Mouse (Mus musculus): Measurements from ENCODE around the gene Phactr3. TPM values are rescaled to one million over a fixed set of nuclear protein-coding genes. Genes with fewer than 3 reads are reported as not detected.
A peak's percentile ranks its signal among the peaks of the same experiment; 100 is the strongest.

Gene Phactr3
- polyA plus RNA-seq, 1 experiment from 2014 or later = 0.38 TPM

DNA sequence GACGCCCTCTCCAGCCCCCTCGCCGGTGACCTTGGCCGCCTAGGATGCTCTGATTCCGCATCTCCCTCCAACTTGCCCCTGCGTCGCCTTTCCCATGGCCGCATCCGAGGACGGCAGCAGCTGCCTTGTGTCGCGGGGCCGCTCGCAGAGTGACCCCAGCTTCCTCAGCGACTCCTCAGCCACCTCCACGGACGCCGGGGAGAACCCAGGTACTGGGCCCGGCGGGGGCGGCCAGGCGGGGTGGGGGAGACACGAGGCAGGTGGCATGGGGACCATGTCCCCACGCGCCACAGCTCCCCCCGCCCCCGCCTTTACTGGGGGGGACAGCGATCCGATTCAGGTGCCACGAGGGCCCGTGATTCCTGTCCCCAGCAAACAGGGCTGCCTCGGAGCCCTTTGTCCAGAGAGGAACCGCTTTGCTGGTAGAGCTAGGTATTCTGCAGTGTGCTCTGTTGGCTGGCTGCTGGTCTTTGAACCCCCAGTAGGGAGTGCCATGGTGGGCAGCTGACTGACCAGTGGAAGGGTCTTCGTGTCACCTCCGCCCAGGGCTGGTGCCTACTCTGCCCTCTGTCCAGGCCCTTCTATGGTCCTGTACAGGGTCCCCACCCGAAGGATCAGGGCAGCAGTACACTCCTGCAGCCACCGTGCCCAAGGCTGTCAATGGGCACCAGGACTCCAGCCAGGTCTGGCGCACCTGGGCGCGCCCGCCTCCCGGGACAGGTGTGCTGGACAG, 23.7 kb downstream of the Phactr3 start:
- ATAC-seq (ENCODE audit: insufficient number of reproducible peaks, low FRiP score, low TSS enrichment, low read depth) = no peak
- WGBS = 6% methylated on average over 42 of the region's 42 CpGs
- Histone ChIP-seq H3K9ac (no peak overlapping the region), H3K4me1 (peaks cover 15% of the 10 kb centered on the region), H3K27me3 (peaks cover 21% of the 10 kb centered on the region), H3K27ac (no peak overlapping the region), H3K9me3 (no peaks in the 10 kb centered on the region), H3K4me2 (peak overlapping the region; percentile 48), H3K36me3 (no peaks in the 10 kb centered on the region), H3K4me3 (peak overlapping the region; percentile 27)

DNA sequence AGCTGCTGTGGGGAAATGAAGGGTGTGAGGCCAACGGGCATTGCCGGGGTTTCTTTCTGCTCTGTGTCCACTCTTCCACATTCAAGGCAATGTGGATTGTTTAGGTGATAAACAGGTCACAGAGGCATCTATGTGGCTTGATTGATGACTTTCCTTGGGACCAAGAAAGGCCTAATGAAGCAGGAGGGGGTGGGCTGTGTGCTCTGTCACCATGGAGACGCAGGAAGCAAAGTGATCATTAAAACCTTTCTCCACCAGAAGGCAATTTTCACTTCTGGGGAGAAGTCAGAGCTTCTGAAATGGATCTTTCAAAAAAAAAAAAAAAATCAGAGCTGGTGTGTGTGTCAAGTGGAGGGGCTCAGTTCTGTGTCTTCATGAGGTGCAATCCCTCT, 24.2 kb downstream of the Phactr3 start:
- whole genome bisulfite sequencing = 6% methylated on average over 3 of the region's 3 CpGs
- peaks cover 21% of the 10 kb centered on the region for H3K27me3 ChIP-seq
- no peak overlapping the region for H3K9ac ChIP-seq
- H3K4me1 ChIP-seq = peaks cover 15% of the 10 kb centered on the region
- no peak overlapping the region for H3K4me2 ChIP-seq
- H3K36me3 ChIP-seq = no peaks in the 10 kb centered on the region
- no peak overlapping the region for H3K27ac ChIP-seq
- H3K9me3 ChIP-seq = no peaks in the 10 kb centered on the region
- ATAC-seq (ENCODE audit: insufficient number of reproducible peaks, low FRiP score, low TSS enrichment, low read depth) = no peak
- no peak overlapping the region for H3K4me3 ChIP-seq

DNA sequence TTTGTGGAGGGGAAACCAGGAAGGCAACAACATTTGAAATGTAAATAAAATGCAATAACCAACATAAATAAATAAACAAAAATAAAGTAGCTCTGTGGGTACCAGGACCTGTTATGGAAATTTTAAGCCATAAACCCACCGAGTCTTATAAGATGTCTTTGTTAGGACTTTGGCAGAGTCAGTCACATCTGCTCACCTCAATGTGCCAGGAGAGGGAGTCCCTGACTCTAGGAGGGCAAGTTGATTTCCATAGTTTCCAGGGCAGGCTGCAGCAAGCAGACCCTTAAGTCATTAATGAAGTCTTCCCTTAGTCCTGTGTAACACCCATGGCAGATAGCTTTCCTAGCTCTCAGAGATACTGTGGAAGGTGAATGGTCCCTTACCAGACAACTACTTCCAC, 25.1 kb downstream of the Phactr3 start:
- Histone ChIP-seq H3K4me1 (peaks cover 15% of the 10 kb centered on the region), H3K27me3 (peaks cover 21% of the 10 kb centered on the region), H3K4me2 (no peak overlapping the region), H3K36me3 (no peaks in the 10 kb centered on the region), H3K9ac (no peak overlapping the region), H3K4me3 (no peak overlapping the region), H3K27ac (no peak overlapping the region), H3K9me3 (no peaks in the 10 kb centered on the region)
- no peak for ATAC-seq (ENCODE audit: insufficient number of reproducible peaks, low FRiP score, low TSS enrichment, low read depth)
- 61% methylated on average over 1 of the region's 1 CpGs for WGBS

DNA sequence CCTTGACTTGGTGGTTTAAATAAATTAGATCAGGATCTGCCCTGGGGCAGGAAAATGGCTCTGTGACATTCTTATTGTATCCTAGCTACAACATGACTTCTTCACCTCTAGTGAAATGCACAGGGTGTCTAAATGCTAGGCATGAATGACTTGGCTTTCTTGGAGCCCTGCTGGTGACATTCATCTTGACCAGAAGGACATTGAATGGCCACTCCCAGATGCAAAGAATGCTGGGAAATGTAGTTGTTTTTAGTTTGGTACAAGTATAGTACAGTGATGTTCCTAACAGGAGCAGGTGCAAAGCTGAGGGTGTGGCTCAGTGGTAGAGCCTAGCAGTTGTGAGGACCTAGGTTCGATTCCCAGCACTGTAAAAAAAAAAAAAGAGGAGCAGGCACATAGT, 30.5 kb downstream of the Phactr3 start:
- H3K27me3 ChIP-seq = no peaks in the 10 kb centered on the region
- ATAC-seq (ENCODE audit: insufficient number of reproducible peaks, low FRiP score, low TSS enrichment, low read depth) = no peak
- no peak overlapping the region for H3K4me2 ChIP-seq
- no peak overlapping the region for H3K27ac ChIP-seq
- no peak overlapping the region for H3K4me3 ChIP-seq
- H3K4me1 ChIP-seq = no peaks in the 10 kb centered on the region; the same call in 1 of the 2 replicates
- no peaks in the 10 kb centered on the region for H3K9me3 ChIP-seq
- no peaks in the 10 kb centered on the region for H3K36me3 ChIP-seq
- WGBS = 54% methylated on average over 1 of the region's 1 CpGs
- no peak overlapping the region for H3K9ac ChIP-seq

DNA sequence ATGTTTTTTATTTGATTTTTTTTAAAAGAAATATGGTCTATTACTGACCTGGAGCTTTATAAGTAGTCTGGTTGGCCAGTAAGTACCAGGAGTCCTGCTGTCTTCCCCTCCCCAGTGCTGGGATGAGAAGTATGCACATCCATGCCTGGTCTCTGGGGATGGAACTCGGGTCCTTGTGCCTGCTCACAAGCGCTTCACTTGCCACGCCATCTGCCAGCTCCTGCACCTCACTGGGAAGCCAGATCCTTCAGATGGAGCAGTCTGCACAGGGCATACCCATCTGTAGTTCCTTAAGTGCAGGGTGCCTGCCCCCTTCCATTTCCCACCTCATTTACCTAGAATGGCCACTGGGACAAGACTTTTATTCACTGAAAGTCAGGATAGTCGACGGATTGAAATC, 31.9 kb downstream of the Phactr3 start:
- Histone ChIP-seq H3K27ac (no peak overlapping the region), H3K4me1 (no peaks in the 10 kb centered on the region; the same call in 1 of the 2 replicates), H3K27me3 (no peaks in the 10 kb centered on the region), H3K4me3 (no peak overlapping the region), H3K4me2 (no peak overlapping the region), H3K36me3 (no peaks in the 10 kb centered on the region), H3K9me3 (no peaks in the 10 kb centered on the region), H3K9ac (no peak overlapping the region)
- ATAC-seq (ENCODE audit: insufficient number of reproducible peaks, low FRiP score, low TSS enrichment, low read depth) = no peak
- 75% methylated on average over 5 of the region's 5 CpGs for WGBS

DNA sequence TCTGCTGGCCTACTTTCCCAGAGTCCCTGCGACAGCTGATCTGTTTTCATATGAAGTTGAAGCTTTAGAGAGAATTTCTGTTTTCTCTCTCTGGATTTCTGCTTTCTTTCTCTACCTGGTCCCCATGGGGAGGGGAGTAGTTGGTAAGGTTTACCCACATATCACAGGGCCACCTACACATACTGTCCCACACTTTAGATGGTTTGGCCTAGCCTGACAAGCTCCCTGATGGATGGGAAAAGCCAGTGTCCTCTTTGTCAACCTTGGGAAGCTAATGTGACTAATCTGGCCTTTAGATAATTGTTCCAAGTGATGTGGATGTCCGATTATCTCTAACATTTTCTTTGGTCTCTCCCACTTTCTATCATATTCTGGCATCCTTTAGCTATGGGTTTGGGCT, 34.8 kb downstream of the Phactr3 start:
- Histone ChIP-seq H3K9ac (no peak overlapping the region), H3K4me1 (no peaks in the 10 kb centered on the region; the same call in 1 of the 2 replicates), H3K4me3 (no peak overlapping the region), H3K4me2 (no peak overlapping the region), H3K36me3 (no peaks in the 10 kb centered on the region), H3K27ac (no peak overlapping the region), H3K27me3 (no peaks in the 10 kb centered on the region), H3K9me3 (no peaks in the 10 kb centered on the region)
- WGBS = 75% methylated on average over 2 of the region's 2 CpGs
- ATAC-seq (ENCODE audit: insufficient number of reproducible peaks, low FRiP score, low TSS enrichment, low read depth) = no peak

DNA sequence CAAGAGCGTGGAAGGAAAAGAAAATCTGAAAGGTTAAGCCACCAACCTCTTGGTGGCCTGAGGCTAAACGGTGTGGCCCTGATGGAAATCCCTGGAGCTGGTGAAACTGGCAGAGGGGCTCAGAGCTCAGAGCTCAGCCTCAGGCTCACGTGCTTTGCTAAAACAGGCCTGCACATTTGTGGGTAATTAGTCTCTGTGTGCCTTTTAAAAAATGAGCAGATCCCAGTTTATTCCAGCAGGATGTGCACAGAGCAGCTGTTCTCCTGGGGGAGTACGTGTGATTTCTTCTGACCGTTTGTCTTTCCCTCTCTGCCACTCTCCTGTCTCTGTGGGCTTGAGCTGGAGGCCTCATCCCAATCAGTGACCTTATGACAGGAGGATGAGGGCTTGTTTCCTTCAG, 35.4 kb downstream of the Phactr3 start:
- no peak overlapping the region for H3K9ac ChIP-seq
- no peaks in the 10 kb centered on the region for H3K9me3 ChIP-seq
- H3K27ac ChIP-seq = no peak overlapping the region
- H3K4me1 ChIP-seq = peaks cover 2% of the 10 kb centered on the region; the same call in 1 of the 2 replicates
- H3K4me3 ChIP-seq = no peak overlapping the region
- no peak overlapping the region for H3K4me2 ChIP-seq
- H3K36me3 ChIP-seq = no peaks in the 10 kb centered on the region
- no peak for ATAC-seq (ENCODE audit: insufficient number of reproducible peaks, low FRiP score, low TSS enrichment, low read depth)
- H3K27me3 ChIP-seq = no peaks in the 10 kb centered on the region
- 22% methylated on average over 5 of the region's 5 CpGs for WGBS

DNA sequence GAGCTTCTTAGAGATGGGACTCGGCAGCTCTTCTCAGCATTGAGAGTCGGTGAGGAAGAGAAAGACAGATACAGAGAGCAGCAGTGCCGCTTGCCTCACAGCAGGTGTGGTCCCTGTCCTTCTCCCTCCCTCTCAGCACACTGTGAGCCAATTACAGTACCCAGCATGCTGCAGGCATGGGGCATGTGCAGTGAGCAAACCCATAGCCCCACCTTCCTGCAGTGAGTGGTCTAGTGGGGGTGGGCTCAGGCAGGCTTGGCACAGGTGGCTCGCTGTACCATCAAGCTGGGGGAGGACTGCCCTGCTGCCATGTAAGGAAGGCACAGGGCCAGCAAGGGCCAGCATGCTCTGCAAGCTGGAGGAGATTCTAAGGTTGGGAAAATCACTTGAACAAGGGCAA, 35.8 kb downstream of the Phactr3 start:
- WGBS = 50% methylated on average over 4 of the region's 4 CpGs
- Histone ChIP-seq H3K4me2 (no peak overlapping the region), H3K36me3 (no peaks in the 10 kb centered on the region), H3K9ac (no peak overlapping the region), H3K4me3 (no peak overlapping the region), H3K4me1 (peaks cover 2% of the 10 kb centered on the region; the same call in 1 of the 2 replicates), H3K9me3 (no peaks in the 10 kb centered on the region), H3K27me3 (no peaks in the 10 kb centered on the region), H3K27ac (no peak overlapping the region)
- ATAC-seq (ENCODE audit: insufficient number of reproducible peaks, low FRiP score, low TSS enrichment, low read depth) = no peak

DNA sequence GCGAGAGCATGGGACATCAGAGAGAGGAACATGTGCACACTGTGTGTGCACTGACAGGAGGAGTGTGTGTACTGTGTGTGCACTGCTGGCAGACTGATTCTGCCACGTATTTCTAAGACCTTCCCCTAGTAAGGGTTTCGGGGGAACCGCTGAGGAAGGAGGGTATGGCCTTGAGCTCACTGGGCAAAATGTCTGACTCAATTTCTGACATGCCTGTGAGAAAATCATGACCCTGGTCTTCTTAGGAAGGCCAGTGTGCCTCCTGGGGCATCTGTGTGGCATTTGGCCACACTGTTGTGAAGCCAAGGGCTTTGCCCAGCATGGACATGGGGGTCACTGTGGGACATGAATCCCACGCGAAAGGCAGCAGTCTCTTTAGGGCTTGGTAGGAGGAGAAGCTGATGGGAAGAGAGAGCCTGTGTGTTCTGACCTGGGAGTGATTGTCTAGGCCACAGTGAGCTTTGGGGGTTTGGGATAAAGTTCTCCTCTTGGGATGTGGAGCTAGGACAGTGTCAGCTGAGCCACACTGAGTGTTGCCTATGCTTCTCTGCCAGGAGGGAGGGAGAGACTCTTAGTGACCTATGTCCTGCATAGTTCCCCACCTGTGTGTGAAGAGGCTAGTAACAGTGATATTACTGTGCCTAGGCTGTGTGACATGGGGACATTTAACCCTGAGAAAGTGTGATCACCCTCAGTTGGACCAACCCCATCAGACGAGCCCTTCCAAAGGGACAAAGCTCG, 36.6 kb downstream of the Phactr3 start:
- Histone ChIP-seq H3K9me3 (no peaks in the 10 kb centered on the region), H3K27me3 (no peaks in the 10 kb centered on the region), H3K4me2 (no peak overlapping the region), H3K4me3 (no peak overlapping the region), H3K36me3 (no peaks in the 10 kb centered on the region), H3K4me1 (peaks cover 2% of the 10 kb centered on the region; the same call in 1 of the 2 replicates), H3K27ac (no peak overlapping the region), H3K9ac (no peak overlapping the region)
- WGBS = 76% methylated on average over 8 of the region's 8 CpGs
- ATAC-seq (ENCODE audit: insufficient number of reproducible peaks, low FRiP score, low TSS enrichment, low read depth) = no peak

DNA sequence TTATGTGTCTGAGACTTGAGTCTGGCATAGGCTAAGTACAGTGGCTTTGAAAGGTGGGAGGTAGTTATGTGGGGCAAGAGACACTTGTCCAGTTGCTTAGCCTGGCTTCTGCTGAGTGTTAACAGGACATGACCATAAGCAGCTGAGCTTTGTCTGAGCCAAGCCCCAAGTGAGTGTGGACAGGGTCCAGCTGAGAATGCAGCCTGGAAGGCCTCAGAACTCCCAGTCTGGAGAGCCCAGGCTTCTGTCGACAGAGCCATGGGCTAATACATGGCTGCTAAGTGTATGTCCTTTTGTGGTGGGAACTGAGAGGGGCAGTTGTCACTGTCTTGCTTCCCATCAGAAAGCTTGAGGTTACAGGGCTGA, 37.1 kb downstream of the Phactr3 start:
- Histone ChIP-seq H3K36me3 (no peaks in the 10 kb centered on the region), H3K9me3 (no peaks in the 10 kb centered on the region), H3K27ac (no peak overlapping the region), H3K27me3 (no peaks in the 10 kb centered on the region), H3K9ac (no peak overlapping the region), H3K4me3 (no peak overlapping the region), H3K4me1 (peaks cover 2% of the 10 kb centered on the region; the same call in 1 of the 2 replicates), H3K4me2 (no peak overlapping the region)
- WGBS = 50% methylated on average over 1 of the region's 1 CpGs
- ATAC-seq (ENCODE audit: insufficient number of reproducible peaks, low FRiP score, low TSS enrichment, low read depth) = no peak

DNA sequence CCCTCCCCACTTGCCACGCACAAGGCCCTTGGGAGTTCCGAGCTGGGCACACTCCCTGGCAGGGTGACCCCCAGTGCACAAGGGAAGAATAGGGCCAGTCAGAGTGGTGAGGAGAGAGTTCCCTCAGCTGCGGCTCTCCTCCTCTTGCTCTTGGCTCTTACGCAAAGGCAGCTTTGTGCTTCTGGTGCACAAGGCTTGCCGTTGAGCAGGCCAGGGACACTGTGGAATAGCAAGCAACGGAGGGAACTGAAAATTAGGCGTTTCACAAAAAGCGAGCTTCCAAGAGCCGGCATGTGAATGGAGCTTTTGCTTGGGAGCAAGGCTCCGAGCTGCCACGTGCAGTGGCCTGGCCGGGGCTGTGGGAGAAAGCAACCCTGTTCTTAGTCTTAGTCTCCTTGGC, 40.2 kb downstream of the Phactr3 start:
- WGBS = 72% methylated on average over 12 of the region's 12 CpGs
- Histone ChIP-seq H3K4me3 (no peak overlapping the region), H3K27ac (peak overlapping the region; percentile 59)

DNA sequence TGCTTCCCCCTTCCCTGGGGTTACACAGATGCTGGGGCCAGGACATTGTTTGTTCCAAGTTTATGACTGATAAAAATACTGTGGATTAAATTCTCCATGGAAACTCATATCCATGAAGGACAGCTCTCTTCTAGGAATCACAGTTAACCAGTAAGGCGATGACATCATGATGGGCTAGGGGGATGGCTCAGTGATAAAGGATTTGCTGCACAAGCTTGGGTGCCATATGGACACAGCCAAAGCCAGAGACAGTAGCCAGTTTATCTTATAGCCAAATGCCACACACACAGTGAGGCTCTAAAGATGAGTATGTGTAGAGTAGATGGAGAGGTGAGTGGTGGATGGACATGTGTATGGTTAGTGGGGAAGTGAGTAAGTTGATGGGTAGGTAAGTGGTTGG, 45.2 kb downstream of the Phactr3 start:
- H3K4me1 ChIP-seq = no peaks in the 10 kb centered on the region
- no peaks in the 10 kb centered on the region for H3K27me3 ChIP-seq
- no peak overlapping the region for H3K4me3 ChIP-seq
- ATAC-seq (ENCODE audit: insufficient number of reproducible peaks, low FRiP score, low TSS enrichment, low read depth) = no peak
- no peaks in the 10 kb centered on the region for H3K9me3 ChIP-seq
- WGBS = 96% methylated on average over 1 of the region's 1 CpGs
- no peaks in the 10 kb centered on the region for H3K36me3 ChIP-seq
- H3K9ac ChIP-seq = no peak overlapping the region
- H3K4me2 ChIP-seq = no peak overlapping the region
- H3K27ac ChIP-seq = no peak overlapping the region

More for the DNA sequence above, 40.2 kb downstream of the Phactr3 start:
- peak; percentile 45 for ATAC-seq (ENCODE audit: insufficient number of reproducible peaks, low FRiP score, low TSS enrichment, low read depth)
- Histone ChIP-seq H3K27me3 (no peaks in the 10 kb centered on the region), H3K4me2 (no peak overlapping the region), H3K9ac (no peak overlapping the region), H3K4me1 (peaks cover 2% of the 10 kb centered on the region; the same call in 1 of the 2 replicates), H3K9me3 (no peaks in the 10 kb centered on the region), H3K36me3 (no peaks in the 10 kb centered on the region)
